Mouse (Mus musculus): ENCODE results near the gene Fkbp2.

Gene Fkbp2

DNA sequence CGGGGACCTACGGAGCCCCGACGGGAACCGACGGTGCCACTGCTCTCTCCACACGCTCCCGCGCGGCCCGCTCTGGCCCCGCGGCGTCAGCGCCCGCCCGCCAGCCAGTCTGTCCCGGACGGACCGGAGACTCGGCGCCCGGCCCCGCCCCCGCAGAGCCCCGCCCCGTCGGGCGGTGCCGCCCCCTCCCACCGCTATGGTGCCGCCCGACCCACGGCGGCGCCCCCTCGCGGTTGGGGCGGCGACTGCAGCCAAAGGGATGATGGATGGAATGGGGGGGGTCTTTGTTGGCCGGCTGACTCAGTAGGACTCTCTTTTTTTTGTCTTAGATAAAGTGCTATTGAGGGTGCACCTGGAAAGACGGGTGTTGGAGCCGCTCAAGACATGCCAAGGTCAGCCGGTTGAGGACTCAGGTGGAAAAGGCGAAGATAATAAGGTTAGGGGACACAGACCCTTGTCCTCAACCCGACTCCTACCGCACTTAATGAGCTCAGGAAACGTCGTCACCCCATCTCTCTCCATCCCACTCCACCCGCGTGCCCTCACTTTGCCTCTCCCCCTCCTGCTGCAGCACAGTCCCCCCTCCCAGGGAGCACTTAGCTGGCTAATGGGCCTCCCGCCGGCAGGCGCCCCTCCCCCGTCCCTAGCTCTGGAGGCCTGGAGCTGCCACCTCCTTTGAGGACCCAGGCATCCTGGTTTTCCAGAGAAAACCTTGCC, 10.5 kb downstream of the Fkbp2 start:
- DNase-seq: peak; percentile 76

DNA sequence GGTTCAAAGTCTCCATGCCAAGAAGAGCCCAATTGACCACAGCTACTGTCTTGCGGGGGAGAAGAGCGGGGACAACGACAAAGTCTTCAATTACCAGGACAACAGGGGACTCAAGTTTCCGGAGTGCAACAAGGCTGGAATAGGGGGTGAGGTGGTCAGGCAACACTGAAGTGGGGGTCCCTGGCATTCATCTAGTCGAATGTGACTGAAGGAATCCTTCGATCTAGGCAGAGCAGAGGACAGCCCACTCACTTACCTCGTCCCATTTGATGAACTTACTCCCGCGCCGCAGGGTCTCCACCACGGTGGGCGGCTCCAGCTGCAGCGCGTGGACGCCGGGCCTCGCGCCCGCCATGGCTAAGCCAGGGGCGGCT, 11.0 kb downstream of the Fkbp2 start:
- DNase-seq: no peak

DNA sequence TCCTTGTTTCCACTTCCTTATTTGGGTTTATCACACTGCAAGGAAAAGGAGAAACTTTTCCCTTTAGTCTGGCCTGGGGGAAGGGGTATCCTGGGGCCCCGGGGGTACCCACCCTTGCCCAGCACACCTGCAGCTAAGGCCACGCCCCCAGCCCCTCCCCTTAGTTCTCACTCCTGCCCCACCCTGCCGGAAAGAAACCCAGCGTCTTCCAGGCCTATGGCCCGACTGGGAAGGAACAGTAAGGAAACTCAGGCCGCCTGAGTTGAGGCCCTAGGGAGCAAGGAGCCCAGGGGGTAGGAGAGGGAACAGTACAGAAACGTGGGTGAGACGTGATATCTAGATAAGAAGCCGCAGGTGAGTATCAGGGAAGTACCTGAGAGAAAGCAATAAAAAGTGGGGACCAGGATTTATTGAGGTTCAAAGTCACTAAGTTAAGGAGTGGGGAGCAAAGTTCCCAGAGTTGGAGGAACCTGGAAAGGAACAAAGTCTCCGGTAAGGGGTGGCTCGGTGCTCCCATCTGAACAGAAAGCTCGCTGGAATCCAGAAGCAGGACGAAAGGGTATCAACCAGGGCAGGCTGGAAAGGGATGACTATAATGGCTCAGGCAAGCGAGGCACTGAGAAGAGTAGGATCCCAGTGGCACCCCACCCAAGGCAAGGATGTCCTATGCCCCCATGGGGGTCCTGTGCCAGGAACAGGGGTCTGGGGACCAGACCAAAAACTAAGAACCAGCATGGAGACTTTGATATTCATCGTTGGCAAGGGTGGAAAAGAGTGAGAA, 11.6 kb downstream of the Fkbp2 start:
- DNase-seq: peak; percentile 61

DNA sequence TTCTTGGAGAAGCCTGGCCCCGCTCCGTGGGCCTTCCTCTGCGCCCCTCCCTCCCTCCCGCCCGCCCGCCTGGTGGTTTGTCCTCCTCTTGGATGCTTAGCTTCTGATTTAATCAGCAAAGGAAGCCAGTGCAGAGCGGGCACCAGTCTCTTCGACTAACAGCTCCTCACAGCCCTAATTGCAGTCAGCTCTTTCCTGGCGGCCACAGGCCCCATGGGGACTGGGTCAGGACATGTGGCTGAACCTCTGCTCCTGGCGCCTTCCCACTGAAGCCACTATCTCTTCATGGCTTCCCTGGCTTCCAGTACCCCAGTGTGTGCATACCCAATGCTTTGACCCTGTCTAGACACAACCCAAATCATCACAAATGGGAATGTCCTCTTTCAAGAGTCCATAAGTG, 23.8 kb downstream of the Fkbp2 start:
- DNase-seq: no peak

DNA sequence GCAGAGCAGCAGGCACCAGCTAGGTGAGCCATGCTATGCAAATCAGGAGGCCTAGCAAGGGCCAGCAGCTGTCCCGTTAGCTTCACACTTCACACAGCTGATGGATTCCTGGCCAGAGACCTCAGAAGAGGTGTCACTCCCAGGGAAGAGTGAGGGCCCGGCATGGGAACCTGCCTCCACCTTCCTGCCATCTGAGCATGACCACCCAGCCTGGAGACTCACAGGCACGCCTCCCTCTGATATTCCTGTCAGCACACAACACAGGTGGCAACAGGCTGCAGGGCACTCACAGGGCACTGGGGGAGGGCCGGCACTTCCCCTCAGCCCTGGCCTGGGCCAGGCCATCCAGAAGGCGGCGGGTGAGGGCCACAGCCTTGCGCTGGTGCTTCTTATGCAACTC, 24.9 kb downstream of the Fkbp2 start:
- no peak for DNase-seq

DNA sequence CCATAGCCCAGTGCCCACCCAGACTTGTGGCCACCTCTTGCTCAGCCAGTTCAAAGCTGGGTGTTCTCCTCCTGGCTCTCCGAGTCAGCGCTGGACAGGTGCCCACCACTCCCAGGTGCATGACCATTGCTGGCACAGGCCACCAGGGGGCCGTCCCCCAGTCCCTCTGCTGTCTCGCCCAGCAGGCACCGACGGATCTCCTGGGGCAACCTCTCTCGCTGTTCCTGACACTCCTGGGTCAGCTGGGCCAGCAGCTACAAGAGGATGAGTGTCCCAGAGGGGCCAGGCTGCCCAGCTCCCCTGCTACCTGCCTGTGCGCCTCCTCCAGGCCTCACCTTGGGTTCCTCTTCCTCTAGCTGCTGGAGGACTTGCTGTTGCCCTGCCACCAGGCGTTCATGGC, 26.3 kb downstream of the Fkbp2 start:
- peak; percentile 51 for DNase-seq

DNA sequence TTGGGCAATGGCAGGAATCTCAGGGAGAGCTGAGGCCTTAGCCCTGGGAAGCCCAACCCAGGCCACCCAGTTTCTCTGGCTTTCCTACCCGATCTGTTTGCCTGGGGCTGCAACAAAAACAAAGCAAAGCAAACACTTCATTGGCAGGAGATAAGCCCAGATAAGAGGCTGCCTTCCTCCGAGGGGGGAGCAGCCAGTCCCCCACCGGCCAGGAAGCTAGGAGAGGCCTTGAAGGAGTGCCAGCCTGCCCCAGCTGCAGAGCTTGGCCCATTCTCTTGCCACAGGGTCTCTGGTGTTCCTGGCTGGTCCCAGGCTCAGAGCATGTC, 27.6 kb downstream of the Fkbp2 start:
- peak; percentile 53 for DNase-seq

DNA sequence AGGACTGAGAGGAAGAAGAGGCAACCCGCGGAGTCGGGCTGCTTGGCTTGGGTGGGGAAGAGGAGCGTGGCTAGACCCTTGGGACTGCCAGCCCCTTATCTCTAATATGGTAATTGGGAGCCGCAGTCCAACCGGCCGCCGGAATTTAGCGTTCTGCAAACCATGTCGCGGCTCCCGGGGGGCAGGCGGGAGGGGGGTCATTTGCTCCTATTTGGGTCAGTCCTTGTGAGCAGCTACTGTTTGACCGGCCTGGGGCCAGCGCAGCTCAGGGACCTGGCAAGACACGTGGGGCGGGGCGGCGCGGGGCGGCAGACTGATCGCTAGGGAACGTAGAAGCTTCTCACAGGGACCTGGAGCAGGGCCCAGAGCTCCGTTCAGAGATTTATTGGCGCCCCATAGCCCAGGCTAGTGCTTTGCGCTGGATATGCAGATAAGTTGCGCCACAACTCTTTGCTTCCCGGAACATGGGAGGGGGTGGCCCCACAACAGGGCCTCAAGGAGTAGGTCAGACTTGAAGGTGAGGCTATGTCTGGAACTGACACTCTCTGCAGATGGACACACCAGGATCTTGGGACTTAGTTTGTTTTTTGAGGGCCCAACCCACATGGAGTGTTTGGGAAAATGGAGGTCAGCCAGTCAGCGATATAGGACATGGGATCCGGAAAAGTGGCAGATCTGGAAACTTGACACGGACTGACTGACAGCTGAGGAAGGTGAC, 28.1 kb downstream of the Fkbp2 start:
- peak; percentile 65 for DNase-seq

DNA sequence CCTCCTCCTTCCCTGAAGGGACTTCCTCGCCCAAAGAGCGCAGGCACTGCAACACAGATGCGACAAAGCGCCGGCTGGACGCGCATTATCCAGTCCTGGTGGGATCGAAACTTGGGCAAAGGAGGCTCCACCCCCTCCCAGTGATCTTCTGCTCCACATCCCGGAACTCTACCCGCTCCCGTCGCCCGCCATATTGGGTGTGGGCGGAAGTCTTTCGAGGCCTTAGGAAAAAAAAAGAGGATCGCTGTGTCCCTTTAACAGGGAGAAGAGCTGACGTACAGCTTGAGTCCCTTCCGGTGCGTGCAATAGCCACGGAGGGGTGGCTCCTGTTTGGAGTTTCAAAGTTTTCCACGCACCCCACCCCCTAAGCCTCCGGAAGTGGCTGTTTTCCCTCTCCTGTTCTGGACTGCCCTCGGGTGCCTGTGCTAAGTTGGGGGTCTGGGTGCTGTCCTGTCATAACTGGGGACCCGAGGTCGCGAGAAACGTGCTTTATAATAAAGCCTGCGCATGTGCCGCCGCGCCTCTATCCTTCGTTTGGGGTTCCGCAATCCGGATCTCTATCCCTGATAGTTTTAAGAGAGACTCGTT, 28.8 kb downstream of the Fkbp2 start:
- DNase-seq: peak; percentile 85

DNA sequence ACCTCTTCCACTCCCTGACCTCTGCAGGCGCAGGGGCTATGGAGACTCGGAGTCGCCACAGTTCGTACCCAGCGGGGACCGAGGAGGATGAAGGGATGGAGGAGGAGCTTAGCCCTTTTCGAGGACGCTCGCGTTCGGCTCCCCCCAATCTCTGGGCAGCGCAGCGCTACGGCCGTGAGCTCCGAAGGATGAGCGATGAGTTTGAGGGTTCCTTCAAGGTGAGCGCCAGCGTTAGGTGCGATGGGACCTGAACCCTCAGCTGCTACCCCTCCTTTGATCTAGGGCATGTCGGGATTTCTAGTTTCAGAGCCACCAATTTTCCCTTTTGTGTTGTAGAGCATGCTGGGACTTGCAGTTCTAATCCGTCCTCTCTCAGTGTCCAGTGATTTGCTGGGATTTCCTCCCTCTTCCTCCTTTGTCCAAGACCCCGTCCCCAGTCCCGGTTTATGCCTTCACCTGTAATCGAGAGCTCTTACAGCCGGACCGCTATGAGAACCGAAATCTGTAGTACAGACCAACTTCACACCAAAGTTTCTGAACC, 29.6 kb downstream of the Fkbp2 start:
- peak; percentile 55 for DNase-seq

DNA sequence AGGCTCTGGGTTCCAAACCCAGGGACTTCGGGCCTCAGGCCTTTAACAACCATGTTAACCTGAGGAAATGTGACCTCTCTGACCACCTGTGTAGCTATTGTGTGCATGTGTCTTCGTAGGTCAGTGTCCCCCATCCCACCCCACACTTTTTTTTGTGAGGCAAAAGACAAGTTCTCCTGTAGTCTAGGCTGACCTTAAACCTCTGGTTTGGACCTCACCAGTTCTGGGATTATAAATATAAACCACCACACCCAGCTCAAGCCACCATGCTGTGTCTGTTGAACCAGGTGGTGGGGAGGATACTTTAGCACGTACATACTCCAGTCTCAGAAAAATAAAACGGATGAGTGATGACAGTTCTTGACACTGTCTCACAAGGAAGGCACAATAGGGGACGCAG, 30.4 kb downstream of the Fkbp2 start:
- no peak for DNase-seq

DNA sequence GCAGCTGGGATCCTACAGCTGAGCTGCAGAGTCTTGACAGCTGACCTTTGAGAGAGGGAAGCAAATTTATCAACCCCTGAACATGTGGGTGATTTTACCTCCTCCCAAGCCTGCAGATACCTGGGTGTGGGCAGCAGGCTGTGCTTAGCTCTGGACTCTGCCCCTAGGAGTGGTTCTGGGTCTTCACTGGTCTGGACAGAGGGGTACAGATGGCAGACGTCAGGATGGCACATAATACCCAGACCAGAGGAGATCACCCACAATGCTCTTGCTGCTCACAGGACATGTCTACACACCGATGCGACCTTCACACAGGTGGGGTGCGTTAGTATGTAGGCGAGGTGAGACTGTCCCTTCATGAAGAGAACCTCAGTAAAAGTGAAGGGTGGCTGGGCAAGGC, 30.8 kb downstream of the Fkbp2 start:
- no peak for DNase-seq

DNA sequence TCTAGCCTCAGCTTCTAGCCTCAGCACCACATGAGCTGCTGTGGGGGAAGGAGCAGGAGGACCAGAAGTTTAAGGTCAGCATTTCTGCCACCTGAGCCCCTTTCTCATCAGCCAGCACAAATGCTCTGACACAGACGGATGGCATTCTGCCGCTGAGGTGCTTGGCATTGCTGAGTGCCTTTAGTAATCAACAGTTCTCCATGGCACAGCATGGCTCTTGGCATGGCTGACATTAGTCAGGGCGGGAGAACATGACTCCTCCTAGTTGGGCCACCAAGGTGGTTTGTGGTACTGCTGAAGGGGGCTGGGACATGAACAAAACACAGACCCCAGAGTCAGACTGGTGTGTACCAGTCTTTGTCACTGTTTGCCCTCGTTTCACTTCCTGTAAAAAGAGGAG, 32.1 kb downstream of the Fkbp2 start:
- no peak for DNase-seq

DNA sequence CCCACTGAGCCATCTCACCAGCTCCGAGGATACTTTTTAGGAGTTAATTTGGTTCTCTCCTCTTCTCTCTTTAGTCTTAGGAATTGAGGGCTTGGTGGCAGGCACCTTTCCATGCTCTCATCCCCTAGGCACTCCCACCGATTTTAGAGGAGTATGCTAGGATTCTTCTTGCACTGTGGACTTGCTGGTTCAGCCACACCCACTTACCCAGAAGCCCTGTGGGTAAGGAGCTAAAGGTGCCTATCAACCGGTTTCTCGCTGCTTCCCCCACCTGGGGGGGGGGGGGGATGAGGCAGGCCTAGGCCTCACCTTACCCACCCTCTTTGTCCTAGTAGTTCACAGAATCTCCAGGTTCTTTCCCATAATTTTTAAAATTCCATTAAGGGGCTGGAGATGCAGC, 32.6 kb downstream of the Fkbp2 start:
- DNase-seq: no peak

DNA sequence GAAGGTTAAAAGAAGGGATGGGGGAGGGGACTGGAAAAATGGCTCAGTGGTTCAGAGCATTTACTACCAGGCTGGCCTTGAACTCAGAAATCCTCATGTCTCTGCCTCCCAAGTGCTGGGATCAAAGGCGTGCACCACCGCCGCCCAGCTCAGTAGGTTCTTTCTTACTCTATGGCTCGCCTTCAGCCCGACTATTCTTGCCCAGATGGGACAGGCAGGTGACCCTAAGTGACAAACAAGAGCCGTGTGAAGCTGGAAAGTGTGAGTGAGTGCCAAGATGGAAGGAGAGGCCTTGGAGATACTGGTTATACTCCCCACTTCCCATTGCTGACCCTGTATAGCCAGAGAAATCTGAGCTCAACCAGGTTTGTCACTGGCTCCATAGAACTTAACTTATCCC, 36.6 kb downstream of the Fkbp2 start:
- DNase-seq: no peak

DNA sequence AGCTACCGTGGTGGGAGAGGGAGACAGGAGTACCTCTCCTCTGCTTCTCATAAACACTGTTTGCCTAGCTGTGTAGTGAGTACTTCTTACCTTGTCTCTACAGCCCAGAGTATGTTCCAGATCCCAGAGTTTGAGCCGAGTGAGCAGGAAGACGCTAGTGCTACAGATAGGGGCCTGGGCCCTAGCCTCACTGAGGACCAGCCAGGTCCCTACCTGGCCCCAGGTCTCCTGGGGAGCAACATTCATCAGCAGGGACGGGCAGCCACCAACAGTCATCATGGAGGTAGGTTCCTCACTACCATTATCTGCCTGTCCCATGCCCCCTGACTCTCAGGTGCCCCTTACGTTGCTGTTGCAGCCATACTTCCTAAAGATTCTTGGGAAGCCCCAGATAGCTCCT, 37.5 kb downstream of the Fkbp2 start:
- peak; percentile 22 for DNase-seq

DNA sequence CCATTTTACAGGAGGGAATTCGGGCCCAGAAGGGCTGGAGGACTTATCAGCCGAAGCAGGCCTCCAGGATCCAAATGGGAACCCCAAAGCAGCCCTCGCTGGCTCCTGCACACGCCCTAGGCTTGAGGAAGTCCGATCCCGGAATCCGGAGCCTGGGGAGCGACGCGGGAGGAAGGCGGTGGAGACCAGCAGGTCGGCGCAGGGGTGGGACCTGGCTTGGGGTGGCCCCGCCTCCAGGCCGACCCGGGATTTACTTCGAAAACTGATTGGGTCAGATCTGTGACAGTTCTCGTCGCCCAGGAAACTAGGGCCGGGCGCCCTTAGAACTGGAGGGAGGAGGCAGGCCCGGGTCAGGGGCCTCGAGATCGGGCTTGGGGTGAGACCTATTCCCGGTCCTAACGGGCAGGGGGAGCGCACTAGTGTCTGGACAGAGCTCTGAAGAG, 38.0 kb downstream of the Fkbp2 start, which contains the start of gene Gpr137:
Gene Gpr137 (minus strand): TSS at position 232 of the 443 bp plus-strand sequence.
- DNase-seq: peak; percentile 96

DNA sequence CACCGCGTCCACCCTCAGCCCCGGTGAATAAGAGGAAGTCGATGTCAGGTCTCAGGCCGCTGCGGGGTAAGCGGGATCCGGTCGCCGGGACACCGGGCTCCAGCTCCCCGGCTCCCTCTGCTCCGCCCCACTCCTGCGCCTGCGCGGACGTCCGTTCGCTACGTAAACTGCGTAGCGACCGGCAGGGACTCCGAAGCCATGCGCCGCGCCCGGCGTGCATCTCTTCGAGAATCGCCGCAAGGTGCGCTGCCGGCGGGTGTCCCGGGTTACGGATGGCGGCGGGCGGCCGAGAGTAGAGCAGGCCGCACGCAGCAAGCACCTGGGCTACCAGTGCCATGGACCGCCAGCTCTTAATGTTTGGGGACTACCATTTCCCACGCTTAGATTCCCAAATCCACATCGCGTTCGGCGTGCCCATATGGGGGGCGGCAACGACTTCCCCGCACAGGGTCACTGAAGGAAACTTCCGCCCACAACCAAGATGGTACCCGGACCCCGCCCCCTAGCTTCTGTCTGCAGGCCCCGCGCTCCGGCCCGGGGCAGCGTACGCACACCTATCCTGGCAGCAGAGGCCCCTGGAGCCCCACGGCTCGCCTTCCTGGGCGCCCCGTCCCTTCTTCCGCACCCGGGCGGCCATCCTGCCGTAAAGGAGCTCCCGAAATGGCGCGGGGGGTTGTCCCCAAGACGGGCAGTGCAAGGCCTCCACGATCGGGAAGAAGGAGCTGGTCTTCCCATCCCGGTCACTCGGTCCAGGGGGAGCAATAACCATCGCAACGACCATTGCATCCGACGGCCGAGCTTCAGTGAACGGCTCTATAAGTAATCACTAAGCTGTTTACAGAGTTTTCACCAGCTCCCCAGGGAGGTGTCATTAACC, 38.7 kb downstream of the Fkbp2 start, which contains the start of gene Bad:
Gene Bad (plus strand): TSS at position 490 of the 877 bp plus-strand sequence.
- peak; percentile 95 for DNase-seq

DNA sequence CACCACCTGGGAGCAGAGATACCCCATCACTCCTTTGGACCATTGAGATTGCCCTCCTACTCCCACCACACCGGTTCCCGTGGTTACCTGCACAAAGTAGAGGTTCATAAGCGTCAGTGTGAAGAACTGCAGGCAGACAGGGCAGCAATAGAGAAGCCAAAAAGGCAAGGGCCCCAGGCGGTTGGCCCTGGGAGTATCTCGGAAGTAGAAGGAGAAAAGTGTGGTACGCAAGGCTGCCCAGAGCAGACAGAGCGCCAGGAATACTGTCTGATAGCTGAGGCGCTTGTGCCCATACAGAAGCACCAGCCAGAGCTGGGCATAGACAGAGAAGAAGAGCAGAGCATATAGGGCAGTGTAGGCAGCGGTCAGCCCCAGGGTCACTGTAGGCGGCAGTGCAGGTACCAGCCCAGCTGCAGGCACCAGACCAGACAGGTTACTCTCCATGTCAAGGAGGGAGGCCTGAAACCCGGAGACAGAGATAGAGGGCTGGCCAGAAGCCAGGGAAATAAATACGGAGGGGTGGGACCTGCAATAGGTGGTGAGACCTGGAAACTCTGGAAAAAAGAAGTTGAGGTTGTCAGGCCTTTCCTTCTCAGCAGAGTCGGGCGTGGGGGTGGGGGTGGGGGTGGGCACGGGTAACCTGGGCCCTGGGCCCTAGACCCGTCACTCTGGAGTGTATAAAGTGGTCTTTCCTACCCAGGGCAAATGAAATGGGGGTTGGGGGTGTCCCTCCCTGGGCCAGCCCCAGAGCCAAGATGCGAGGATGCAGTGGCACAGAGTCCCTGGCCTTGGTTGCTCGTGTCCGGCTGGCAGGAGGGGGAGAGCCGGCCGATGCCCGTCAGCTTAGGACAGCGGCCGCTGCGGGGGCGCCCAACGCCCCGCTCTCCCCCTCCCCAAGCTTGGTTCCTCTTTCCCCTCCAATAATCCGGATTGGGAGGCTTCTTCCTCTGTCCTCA, 39.6 kb downstream of the Fkbp2 start:
- DNase-seq: no peak

DNA sequence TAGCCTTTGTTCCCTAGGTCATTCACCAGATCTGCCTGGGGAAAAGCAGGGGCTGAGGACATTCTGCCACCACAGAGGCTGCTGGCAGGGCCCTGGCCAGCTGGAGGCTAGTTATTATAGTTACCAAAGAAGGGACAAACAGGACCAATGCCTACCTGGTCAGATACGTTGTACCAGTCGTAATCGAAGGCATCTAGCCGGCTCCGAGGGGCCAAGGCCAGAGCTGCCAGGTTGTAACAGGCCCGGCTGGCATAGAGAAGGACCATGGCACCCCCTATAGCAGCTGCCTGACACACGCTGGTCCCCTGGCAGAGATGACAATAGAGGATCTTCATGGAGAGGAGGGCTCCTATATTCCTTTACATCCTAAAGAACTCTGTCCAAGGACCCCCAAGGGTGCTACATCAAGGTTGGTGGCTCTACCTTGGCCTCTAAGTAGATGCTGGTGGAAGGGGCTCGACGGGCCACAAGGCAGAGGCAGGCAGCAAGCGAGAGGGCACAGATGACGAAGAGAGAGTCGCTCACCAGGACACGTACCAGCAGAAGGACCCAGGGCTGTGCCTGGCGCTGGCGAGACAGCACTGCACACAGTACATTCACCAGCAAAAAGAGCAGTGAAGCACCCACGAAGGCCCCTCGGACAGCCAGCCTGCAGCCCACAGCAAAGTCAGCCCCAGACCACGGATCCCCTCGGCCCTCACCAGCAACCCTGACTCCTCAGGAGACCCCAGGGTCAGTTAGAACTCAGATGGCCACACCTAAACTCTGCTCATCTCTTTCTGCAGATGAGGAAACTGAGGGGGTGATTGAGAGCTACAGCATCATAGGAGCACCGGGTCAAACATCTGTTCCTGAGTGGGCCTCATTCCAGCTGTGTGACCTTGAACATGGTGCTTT, 40.9 kb downstream of the Fkbp2 start:
- DNase-seq: no peak

All from thymus, postnatal 14 days (tissue).